Mouse (Mus musculus) 3134 (cell line): ENCODE measurements around the gene Fam124a.
"Not testable (repeated sequence)": the region's sequence is repeated elsewhere in the genome, so short reads cannot be mapped to it uniquely, and the experiment has no call there.

Experiments
- DNase-seq: peaks from one replicate; pipeline ENCODE4 v3.0.0-alpha.2; 2011; ENCODE audit warnings: low spot score; ENCODE audit not compliant: insufficient read length; ENCODE audit errors: extremely low read depth

Gene Fam124a

GRCm38 (mm10) chr14:62573454-62573853, 17.9 kb downstream of the Fam124a start:
- DNase-seq, result no peak

GRCm38 (mm10) chr14:62574906-62575305, 19.4 kb downstream of the Fam124a start:
- DNase-seq, result no peak

GRCm38 (mm10) chr14:62575862-62576261, 20.3 kb downstream of the Fam124a start:
- DNase-seq, result no peak

- DNase-seq, result peak; percentile 49
Observed at GRCm38 (mm10) chr14:62580945-62581344, 25.4 kb downstream of the Fam124a start.

GRCm38 (mm10) chr14:62581768-62582167, 26.2 kb downstream of the Fam124a start:
- no peak for DNase-seq

- no peak for DNase-seq
Observed at GRCm38 (mm10) chr14:62584637-62585036, 29.1 kb downstream of the Fam124a start.

- no peak for DNase-seq
Observed at GRCm38 (mm10) chr14:62585338-62585737, 29.8 kb downstream of the Fam124a start.

GRCm38 (mm10) chr14:62600109-62600522, 44.6 kb downstream of the Fam124a start:
- no peak for DNase-seq

- no peak for DNase-seq
Observed at GRCm38 (mm10) chr14:62602271-62602670, 46.7 kb downstream of the Fam124a start.

- no peak for DNase-seq
Observed at GRCm38 (mm10) chr14:62602869-62603268, 47.3 kb downstream of the Fam124a start.

- DNase-seq, result no peak
Observed at GRCm38 (mm10) chr14:62607791-62608196, 52.3 kb downstream of the Fam124a start.

- DNase-seq, result no peak
Observed at GRCm38 (mm10) chr14:62609904-62610303, 54.4 kb downstream of the Fam124a start.

- no peak for DNase-seq
Observed at GRCm38 (mm10) chr14:62622393-62622792, 66.9 kb downstream of the Fam124a start.

GRCm38 (mm10) chr14:62627951-62628350, 72.4 kb downstream of the Fam124a start:
- DNase-seq, result no peak

GRCm38 (mm10) chr14:62637436-62638344, 82.2 kb downstream of the Fam124a start:
- DNase-seq, result peak; percentile 10

- DNase-seq, result no peak
Observed at GRCm38 (mm10) chr14:62638345-62638702, 82.8 kb downstream of the Fam124a start.

- DNase-seq, result no peak
Observed at GRCm38 (mm10) chr14:62639111-62639510, 83.6 kb downstream of the Fam124a start.

- DNase-seq, result no peak
Observed at GRCm38 (mm10) chr14:62639551-62639950, 84.0 kb downstream of the Fam124a start.

- DNase-seq, result no peak
Observed at GRCm38 (mm10) chr14:62640396-62640795, 84.9 kb downstream of the Fam124a start.

- not testable (repeated sequence) for DNase-seq
Observed at GRCm38 (mm10) chr14:62642368-62642767, 86.8 kb downstream of the Fam124a start.

- peak; percentile 41 for DNase-seq
Observed at GRCm38 (mm10) chr14:62648405-62648804, 92.9 kb downstream of the Fam124a start.

GRCm38 (mm10) chr14:62650376-62650775, 94.8 kb downstream of the Fam124a start:
- DNase-seq, result no peak
